Mouse (Mus musculus): ENCODE measurements around the gene Gart.
A peak's percentile ranks its signal among the peaks of the same experiment; 100 is the strongest.

The Gart gene

DNA sequence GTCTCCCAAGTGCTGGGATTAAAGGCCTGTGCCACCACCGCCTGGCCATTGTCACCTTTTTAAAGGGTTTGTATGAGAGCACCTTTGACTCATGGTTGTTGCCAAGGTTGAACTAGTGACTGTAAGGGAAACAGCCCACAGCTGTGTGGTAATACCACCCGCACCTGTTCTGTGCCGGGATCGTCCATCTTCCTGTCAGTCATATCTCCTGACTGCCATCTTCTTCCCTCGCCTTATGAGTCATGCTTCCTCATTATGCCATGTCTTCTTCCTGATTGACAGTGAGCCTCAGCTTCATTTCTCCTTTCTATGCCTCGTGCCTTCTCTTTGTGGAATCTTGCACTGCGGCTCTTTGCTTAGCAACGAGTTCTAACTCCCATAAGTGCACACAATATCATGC, 39.8 kb downstream of the Gart start:
- DNase-seq (ENCODE audit: low spot score) = no peak

DNA sequence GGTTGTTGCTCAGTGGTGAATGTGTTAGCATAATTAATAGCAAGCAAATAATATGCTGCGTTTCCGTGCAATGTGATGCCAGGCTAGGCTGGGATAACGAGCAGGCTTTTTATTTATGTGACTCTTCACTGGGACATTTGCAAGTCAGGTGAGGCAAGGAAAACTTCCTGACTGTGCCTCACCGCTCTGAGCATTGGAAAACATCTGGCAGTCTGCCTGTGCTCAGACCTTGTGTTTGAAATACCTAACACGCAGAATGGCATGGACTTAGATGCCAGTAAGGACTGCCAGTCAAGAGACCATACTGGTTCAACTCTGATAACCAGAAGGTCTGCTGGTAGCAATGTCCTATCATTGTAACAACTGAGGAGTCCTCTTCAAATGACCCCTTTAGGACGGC, 41.6 kb downstream of the Gart start:
- DNase-seq (ENCODE audit: low spot score) = no peak

GRCm38 (mm10) chr16:91601693-91602092, 45.1 kb downstream of the Gart start:
- no peak for DNase-seq (ENCODE audit: low spot score)

DNA sequence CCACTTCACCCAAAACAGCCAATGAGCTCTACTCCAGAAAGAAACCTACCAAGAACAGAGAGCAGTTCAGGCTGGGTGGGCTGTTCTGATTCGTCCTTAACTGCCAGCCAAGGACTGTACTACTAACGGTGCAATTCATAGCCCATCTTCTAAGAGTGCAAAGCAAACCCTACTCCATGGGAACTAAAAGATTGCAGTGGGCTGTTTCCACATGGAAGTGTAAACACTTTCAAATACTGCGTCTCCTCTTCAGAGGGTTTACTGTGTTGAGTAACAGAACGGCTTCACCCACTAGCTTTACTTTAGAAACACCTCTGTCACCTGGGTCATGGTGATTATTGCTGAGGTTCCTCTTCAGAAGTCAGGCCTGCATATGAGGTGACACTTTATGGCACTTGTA, 45.7 kb downstream of the Gart start:
- no peak for DNase-seq (ENCODE audit: low spot score)

DNA sequence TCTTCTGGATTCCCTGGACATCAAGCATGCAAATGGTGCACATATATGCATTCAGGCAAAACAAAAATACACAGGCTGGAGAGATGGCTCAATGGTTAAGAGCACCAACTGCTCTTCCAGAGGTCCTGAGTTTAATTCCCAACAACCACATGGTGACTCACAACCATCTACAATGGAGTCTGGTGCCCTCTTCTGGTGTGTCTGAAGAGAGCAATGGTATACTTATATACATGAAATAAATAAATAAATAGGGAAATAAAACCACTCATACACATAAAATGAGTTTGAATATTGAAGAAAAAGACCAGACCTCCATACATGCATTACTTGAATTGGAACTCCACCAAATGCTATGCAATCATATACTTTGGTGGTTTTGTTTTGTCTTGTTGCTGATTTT, 47.5 kb downstream of the Gart start:
- DNase-seq (ENCODE audit: low spot score) = no peak

GRCm38 (mm10) chr16:91597672-91598010, 49.1 kb downstream of the Gart start, which contains the start of gene Tmem50b:
Tmem50b (minus strand) TSS chr16:91597800.
- DNase-seq (ENCODE audit: low spot score) = peak; percentile 93

DNA sequence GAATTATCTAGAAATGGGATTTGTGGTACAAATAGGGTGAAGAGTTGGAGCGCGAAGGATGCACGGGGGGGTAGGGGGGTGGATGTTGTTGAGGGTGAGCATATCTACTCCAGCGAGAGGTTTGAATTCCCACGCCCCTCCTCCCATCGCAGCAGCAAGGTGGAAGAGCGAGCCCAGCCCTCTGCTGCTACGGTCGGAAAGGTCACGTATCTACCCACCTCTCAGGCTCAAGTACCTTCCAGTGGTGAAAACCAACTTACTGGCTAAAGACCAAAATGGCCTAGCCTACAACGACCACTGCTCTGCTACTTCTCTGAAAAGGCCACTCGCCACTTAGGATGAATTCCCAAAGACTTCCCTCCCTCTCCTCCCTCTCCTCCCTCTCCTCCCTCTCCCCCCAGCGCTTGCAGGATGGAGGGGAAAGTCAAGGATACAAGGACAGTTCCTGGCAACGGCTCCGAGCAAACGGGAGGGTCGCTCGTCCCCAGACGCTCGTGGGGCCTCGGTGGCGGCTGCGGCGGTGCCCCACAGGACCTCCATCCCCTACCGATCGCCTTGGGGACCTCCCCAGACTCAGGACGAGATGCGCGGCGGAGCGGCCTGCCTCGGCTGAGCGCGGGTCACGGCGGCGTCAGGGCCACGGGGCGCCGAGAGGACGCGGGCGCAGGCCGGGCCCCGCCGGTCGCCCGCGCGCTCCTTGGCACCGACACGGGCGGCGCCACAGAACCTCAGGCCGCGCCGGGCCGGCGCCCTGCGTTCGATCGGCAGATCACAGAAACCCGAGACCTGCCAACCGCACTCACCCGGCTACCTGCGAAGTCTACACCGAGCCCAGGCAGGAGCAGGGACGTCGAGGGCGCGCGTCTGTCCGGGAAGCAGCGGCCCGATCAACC, 49.7 kb downstream of the Gart start:
- DNase-seq (ENCODE audit: low spot score) = no peak

DNA sequence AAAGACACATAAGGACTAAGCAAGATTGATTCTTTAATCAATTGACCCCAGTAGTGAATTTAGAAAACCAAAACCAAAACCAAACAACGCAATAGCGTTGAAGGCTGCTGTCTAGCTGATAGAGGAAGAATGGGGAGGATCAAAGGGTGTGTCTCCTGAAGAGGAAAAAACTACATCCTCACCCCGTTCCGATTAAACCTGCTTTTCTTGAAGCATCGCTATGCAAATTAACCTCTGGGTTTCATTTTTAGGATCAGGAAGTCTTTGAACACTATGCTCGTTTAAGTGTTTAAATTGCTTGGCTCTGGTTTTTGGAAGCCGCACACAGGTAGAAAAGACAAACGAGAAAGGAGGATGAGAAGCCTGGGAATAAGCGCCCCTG, 50.4 kb downstream of the Gart start:
- DNase-seq (ENCODE audit: low spot score) = no peak

DNA sequence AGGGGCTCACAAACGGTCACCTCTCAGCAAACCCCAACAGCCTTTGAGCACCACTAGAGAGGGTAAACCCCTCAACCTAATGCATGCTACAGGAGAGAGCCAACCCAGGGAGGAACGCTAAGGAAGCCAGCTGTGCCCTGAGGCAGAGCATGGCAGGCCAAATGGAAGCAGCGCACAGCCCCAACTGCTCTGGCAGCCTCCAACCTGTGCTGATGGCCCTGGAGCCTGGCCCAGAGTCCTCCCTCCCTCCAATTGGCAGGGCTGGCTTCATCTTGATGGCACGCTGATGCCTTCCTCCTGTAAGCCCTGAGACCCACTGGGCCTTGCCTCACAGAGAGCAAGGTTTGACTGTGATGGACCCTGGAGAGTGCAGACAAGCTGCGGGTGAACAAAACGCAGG, 51.7 kb downstream of the Gart start:
- no peak for DNase-seq (ENCODE audit: low spot score)

- DNase-seq (ENCODE audit: low spot score) = no peak
Observed at GRCm38 (mm10) chr16:91593262-91593661, 53.5 kb downstream of the Gart start.

DNA sequence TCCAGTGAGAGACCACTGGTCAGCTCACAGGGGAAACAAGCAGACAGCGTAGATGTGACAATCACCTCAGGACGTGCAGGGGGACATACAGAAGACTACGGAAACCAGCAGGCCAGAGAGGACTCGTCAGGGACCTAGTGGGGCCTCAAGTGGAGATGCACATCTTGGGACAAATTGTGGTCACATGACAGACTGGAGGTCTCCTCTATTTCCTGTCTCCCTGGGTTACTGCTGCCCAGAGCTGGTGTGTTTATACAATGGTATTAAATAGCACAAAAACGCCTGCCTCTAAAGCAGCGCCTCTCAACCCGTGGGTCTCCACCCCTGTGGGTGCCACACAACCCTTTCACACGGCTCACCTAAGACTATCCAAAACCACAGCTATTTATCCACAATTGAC, 54.6 kb downstream of the Gart start:
- DNase-seq (ENCODE audit: low spot score) = no peak

- no peak for DNase-seq (ENCODE audit: low spot score)
Observed at GRCm38 (mm10) chr16:91588703-91589102, 58.0 kb downstream of the Gart start.

GRCm38 (mm10) chr16:91587730-91588453, 58.9 kb downstream of the Gart start:
- no peak for DNase-seq (ENCODE audit: low spot score)

- no peak for DNase-seq (ENCODE audit: low spot score)
Observed at GRCm38 (mm10) chr16:91586244-91586643, 60.5 kb downstream of the Gart start.

GRCm38 (mm10) chr16:91585617-91586016, 61.1 kb downstream of the Gart start:
- no peak for DNase-seq (ENCODE audit: low spot score)

GRCm38 (mm10) chr16:91582307-91582706, 64.4 kb downstream of the Gart start:
- DNase-seq (ENCODE audit: low spot score) = no peak

GRCm38 (mm10) chr16:91578980-91579720, 67.6 kb downstream of the Gart start:
- DNase-seq (ENCODE audit: low spot score) = no peak

GRCm38 (mm10) chr16:91575151-91575550, 71.6 kb downstream of the Gart start:
- DNase-seq (ENCODE audit: low spot score) = no peak
